Mouse (Mus musculus): ENCODE measurements around the gene Hipk2.
"Not testable (repeated sequence)": the region's sequence is repeated elsewhere in the genome, so short reads cannot be mapped to it uniquely, and the experiment has no call there.

The Hipk2 gene

GRCm38 (mm10) chr6:38703526-38703925 lies 172.4 kb downstream of the Hipk2 start:
- DNase-seq (ENCODE audit: low spot score in 2 of 2) = no peak

GRCm38 (mm10) chr6:38702810-38703399 lies 173.1 kb downstream of the Hipk2 start:
- no peak for DNase-seq (ENCODE audit: low spot score in 2 of 2)

GRCm38 (mm10) chr6:38701421-38701820 lies 174.5 kb downstream of the Hipk2 start:
- DNase-seq (ENCODE audit: low spot score in 2 of 2) = no peak

GRCm38 (mm10) chr6:38698233-38698889 lies 177.6 kb downstream of the Hipk2 start:
- no peak for DNase-seq (ENCODE audit: low spot score in 2 of 2)

- DNase-seq (ENCODE audit: low spot score in 2 of 2) = no peak
Measured at GRCm38 (mm10) chr6:38696570-38696969, 179.4 kb downstream of the Hipk2 start.

- peak; percentile 67 to 72 for DNase-seq (ENCODE audit: low spot score in 2 of 2)
Measured at GRCm38 (mm10) chr6:38695380-38696054, 180.4 kb downstream of the Hipk2 start.

GRCm38 (mm10) chr6:38692556-38692955 lies 183.4 kb downstream of the Hipk2 start:
- DNase-seq (ENCODE audit: low spot score in 2 of 2) = no peak

- no peak for DNase-seq (ENCODE audit: low spot score in 2 of 2)
Measured at GRCm38 (mm10) chr6:38691052-38691451, 184.9 kb downstream of the Hipk2 start.

- DNase-seq (ENCODE audit: low spot score in 2 of 2) = no peak
Measured at GRCm38 (mm10) chr6:38690615-38691014, 185.3 kb downstream of the Hipk2 start.

GRCm38 (mm10) chr6:38688841-38689240 lies 187.1 kb downstream of the Hipk2 start:
- DNase-seq (ENCODE audit: low spot score in 2 of 2) = no peak

- no peak for DNase-seq (ENCODE audit: low spot score in 2 of 2)
Measured at GRCm38 (mm10) chr6:38687216-38687615, 188.7 kb downstream of the Hipk2 start.

- no peak for DNase-seq (ENCODE audit: low spot score in 2 of 2)
Measured at GRCm38 (mm10) chr6:38682532-38682931, 193.4 kb downstream of the Hipk2 start.

GRCm38 (mm10) chr6:38677629-38678028 lies 198.3 kb downstream of the Hipk2 start:
- DNase-seq (ENCODE audit: low spot score in 2 of 2) = no peak

GRCm38 (mm10) chr6:38676723-38677122 lies 199.2 kb downstream of the Hipk2 start:
- DNase-seq (ENCODE audit: low spot score in 2 of 2) = no peak

- DNase-seq (ENCODE audit: low spot score in 2 of 2) = no peak
Measured at GRCm38 (mm10) chr6:38676217-38676616, 199.7 kb downstream of the Hipk2 start.

- no peak for DNase-seq (ENCODE audit: low spot score in 2 of 2)
Measured at GRCm38 (mm10) chr6:38672011-38672410, 204.0 kb downstream of the Hipk2 start.

GRCm38 (mm10) chr6:38671270-38671669 lies 204.7 kb downstream of the Hipk2 start:
- DNase-seq (ENCODE audit: low spot score in 2 of 2) = no peak

GRCm38 (mm10) chr6:38670488-38670887 lies 205.5 kb downstream of the Hipk2 start:
- DNase-seq (ENCODE audit: low spot score in 2 of 2) = not testable (repeated sequence)

- no peak for DNase-seq (ENCODE audit: low spot score in 2 of 2)
Measured at GRCm38 (mm10) chr6:38669580-38669979, 206.4 kb downstream of the Hipk2 start.

- DNase-seq (ENCODE audit: low spot score in 2 of 2) = no peak
Measured at GRCm38 (mm10) chr6:38662714-38663615, 213.0 kb downstream of the Hipk2 start, which contains the start of gene Clec2l. Gene Clec2l (plus strand): TSS chr6:38663069.

GRCm38 (mm10) chr6:38661626-38662025 lies 214.3 kb downstream of the Hipk2 start:
- no peak for DNase-seq (ENCODE audit: low spot score in 2 of 2)
